Mouse (Mus musculus): ENCODE results near the gene Megf11.

- TF ChIP-seq POLR2A (IDR thresholded peaks at IDR 0.05; ENCODE audit: insufficient read length, low read depth): no peak
- no peak for TF ChIP-seq MYOG (IDR thresholded peaks at IDR 0.05; ENCODE audit: control insufficient read depth in 1 of 3, insufficient read depth in 1 of 3, insufficient read length in 2 of 3, low read depth in 2 of 3)
- no peak for TF ChIP-seq TCF12 (IDR thresholded peaks at IDR 0.05; ENCODE audit: insufficient read depth, poor library complexity, severe bottlenecking)
- no peak for TF ChIP-seq TCF3 (IDR thresholded peaks at IDR 0.05; ENCODE audit: insufficient read length, low read depth)
- TF ChIP-seq POLR2AphosphoS2 (IDR thresholded peaks at IDR 0.05; ENCODE audit: insufficient read length, low read depth): no peak
- no peak for TF ChIP-seq CEBPB (IDR thresholded peaks at IDR 0.05; ENCODE audit: insufficient read depth, poor library complexity, severe bottlenecking)
- no peak for TF ChIP-seq MYOD1 (IDR thresholded peaks at IDR 0.05; ENCODE audit: control insufficient read depth in 1 of 3, insufficient read length in 2 of 3, low read depth in 2 of 3)
- TF ChIP-seq USF1 (IDR thresholded peaks at IDR 0.05; ENCODE audit: low read depth): no peak
- no peak for TF ChIP-seq MAX (IDR thresholded peaks at IDR 0.05; ENCODE audit: low read depth)
- no peak for TF ChIP-seq E2F4 (IDR thresholded peaks at IDR 0.05; ENCODE audit: insufficient read depth)
- TF ChIP-seq REST (IDR thresholded peaks at IDR 0.05; ENCODE audit: insufficient read depth, insufficient read length): no peak
Measured at GRCm38 (mm10) chr9:64719526-64720163, 334.2 kb downstream of the Megf11 start.

All from myocyte (in vitro differentiated cells).